Mouse (Mus musculus) embryonic fibroblast, embryonic 13.5 days (primary cell): ENCODE measurements at regions not wholly inside any gene's neighbourhood (a gene's known extent, or its start where the extent isn't known, plus 50 kb on each side); places are given as distances from the start of the nearest gene placed in this dataset.

ENCODE experiments used
- CTCF ChIP-seq: IDR thresholded peaks from 2 replicates; pipeline ENCODE4 v1.5.1; 2011; ENCODE audit warnings: mild to moderate bottlenecking, control low read depth, low read length, moderate library complexity, borderline replicate concordance; ENCODE audit not compliant: insufficient read depth
- POLR2A ChIP-seq: IDR thresholded peaks from 2 replicates; pipeline ENCODE4 v1.6.1; 2011; ENCODE audit warnings: low read depth, mild to moderate bottlenecking, control low read depth, low read length, moderate library complexity

- no peak for TF ChIP-seq POLR2A
- no peak for TF ChIP-seq CTCF
Observed at GRCm38 (mm10) chr13:78871976-78872375, 672.4 kb upstream of the Nr2f1 start.
